Mouse (Mus musculus): ENCODE results near the gene Kcnj11. TPM values are rescaled to one million over a fixed set of nuclear protein-coding genes. Genes with fewer than 3 reads are reported as not detected.

Kcnj11 gene
- polyA plus RNA-seq (2011; ENCODE audit: insufficient read length, low read depth, missing spikeins), result not detected in 2 replicates

DNA sequence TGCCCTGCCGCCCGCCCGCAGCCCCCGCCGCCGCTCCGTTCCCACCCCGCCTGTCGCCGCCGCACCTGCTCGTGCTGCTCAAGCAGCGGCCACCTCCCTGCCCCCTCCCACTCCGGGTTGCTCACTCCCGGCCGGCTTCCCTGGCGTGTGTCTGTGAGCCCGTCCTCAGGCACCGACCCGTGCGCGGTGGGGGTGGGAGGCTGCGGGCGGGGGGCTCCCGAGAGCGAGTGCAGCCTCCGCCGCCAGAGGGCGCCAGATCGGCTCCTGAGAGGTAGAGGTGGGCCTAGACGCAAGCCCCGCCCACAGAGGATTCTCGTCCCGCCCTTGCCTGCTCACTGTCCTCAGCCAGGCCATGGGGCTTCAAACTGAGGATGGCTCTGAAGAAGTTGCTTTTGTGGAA lies at the start of gene Kcnj11:
Kcnj11 (minus strand) TSS at position 202 of the 400 bp plus-strand sequence.
- no peaks in the 10 kb centered on the region for H3K4me1 ChIP-seq (ENCODE audit: control insufficient read depth, insufficient read depth, low read length)

DNA sequence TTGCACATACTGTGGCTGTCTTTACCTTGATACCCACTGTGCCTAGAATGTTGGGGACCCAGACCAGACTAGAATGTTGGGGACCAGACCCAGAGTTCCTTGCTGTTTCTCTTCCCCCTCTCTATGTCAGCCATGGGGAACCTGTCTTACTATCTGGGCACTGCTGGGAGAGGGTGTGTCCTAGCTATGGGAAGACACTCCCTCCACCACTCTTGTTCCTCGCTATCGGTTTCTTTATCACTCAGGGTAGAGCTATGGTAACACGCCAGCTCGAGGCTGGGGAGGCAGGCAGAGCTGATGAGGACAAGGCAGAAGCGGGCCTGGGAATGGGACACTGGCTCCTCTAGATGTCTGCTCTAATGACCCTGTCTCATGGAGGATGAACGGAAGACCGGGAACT lies 46.9 kb upstream of the Kcnj11 start:
- TF ChIP-seq POLR2A (IDR thresholded peaks at IDR 0.05; ENCODE audit: low read depth, low read length) (no peak), CTCF (IDR thresholded peaks at IDR 0.05; ENCODE audit: borderline replicate concordance, insufficient read depth, low read length) (no peak)

More for the DNA sequence above, at the start of gene Kcnj11:
- peak; percentile 52; the same call in 1 of the 2 replicates for TF ChIP-seq CTCF (IDR thresholded peaks at IDR 0.05; ENCODE audit: borderline replicate concordance, insufficient read depth, low read length)
- TF ChIP-seq POLR2A (IDR thresholded peaks at IDR 0.05; ENCODE audit: low read depth, low read length), result no peak
- Histone ChIP-seq H3K27ac (ENCODE audit: insufficient read depth, low read length) (no peak within 1 kb of the TSS), H3K4me3 (ENCODE audit: insufficient read depth, low read length) (no peak within 1 kb of the TSS)

DNA sequence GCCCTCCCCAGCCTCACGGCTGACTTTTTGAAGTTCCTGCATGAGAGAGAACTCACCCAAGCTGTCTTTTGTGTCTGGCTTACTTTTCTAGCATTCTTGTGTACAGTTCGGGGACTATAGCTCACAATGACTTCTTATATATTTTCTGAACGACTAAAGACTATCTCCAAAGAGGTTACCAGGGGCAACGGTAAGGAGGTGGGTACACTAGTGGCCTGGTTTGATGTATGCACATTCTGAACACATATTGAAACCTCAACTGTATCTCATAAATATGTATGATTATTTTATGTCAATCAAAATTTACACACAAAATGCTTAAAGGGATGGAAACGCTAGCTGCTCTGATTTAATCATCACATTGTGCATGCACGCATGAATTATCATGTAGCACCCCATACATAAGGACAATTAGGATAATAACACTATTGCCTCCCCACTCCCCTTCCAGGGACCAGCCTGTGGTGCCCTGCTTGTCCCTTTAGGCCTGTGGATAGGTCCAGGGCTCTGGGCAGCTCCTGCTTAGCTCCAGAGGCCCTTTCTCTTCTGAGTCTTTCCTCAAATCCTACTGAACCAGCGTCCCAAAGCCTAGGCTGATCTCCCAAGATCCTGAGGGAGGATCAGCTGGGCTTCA lies 46.2 kb upstream of the Kcnj11 start:
- H3K4me3 ChIP-seq (ENCODE audit: insufficient read depth, low read length), result no peak overlapping the region
- no peaks in the 10 kb centered on the region for H3K4me1 ChIP-seq (ENCODE audit: control insufficient read depth, insufficient read depth, low read length)
- TF ChIP-seq CTCF (IDR thresholded peaks at IDR 0.05; ENCODE audit: borderline replicate concordance, insufficient read depth, low read length) (no peak), POLR2A (IDR thresholded peaks at IDR 0.05; ENCODE audit: low read depth, low read length) (no peak)
- no peak overlapping the region for H3K27ac ChIP-seq (ENCODE audit: insufficient read depth, low read length)

More for the DNA sequence above, 46.9 kb upstream of the Kcnj11 start:
- Histone ChIP-seq H3K4me3 (ENCODE audit: insufficient read depth, low read length) (no peak overlapping the region), H3K27ac (ENCODE audit: insufficient read depth, low read length) (no peak overlapping the region), H3K4me1 (ENCODE audit: control insufficient read depth, insufficient read depth, low read length) (no peaks in the 10 kb centered on the region)

DNA sequence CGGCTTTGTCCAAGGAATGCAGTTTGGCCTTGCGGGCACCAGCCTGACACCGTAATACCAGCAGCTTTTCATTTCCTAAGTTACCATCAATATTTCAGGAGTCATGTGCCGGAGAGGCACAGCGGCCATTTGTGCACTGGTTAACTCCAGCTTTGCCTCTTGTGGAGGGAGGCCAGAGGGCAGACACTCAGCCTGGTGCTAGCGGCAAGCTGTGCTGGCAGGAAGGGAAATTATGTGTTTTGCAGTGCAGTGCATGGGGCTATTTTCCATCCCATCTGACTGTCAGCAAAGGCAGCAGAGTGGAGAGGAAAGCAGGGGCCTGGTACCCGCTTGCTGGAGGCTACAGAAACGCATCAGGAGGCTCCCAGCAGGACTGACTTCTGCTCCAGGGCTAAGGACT lies 43.5 kb upstream of the Kcnj11 start:
- TF ChIP-seq CTCF (IDR thresholded peaks at IDR 0.05; ENCODE audit: borderline replicate concordance, insufficient read depth, low read length), result no peak
- TF ChIP-seq POLR2A (IDR thresholded peaks at IDR 0.05; ENCODE audit: low read depth, low read length), result no peak
- Histone ChIP-seq H3K4me3 (ENCODE audit: insufficient read depth, low read length) (no peak overlapping the region), H3K27ac (ENCODE audit: insufficient read depth, low read length) (no peak overlapping the region), H3K4me1 (ENCODE audit: control insufficient read depth, insufficient read depth, low read length) (no peaks in the 10 kb centered on the region)

DNA sequence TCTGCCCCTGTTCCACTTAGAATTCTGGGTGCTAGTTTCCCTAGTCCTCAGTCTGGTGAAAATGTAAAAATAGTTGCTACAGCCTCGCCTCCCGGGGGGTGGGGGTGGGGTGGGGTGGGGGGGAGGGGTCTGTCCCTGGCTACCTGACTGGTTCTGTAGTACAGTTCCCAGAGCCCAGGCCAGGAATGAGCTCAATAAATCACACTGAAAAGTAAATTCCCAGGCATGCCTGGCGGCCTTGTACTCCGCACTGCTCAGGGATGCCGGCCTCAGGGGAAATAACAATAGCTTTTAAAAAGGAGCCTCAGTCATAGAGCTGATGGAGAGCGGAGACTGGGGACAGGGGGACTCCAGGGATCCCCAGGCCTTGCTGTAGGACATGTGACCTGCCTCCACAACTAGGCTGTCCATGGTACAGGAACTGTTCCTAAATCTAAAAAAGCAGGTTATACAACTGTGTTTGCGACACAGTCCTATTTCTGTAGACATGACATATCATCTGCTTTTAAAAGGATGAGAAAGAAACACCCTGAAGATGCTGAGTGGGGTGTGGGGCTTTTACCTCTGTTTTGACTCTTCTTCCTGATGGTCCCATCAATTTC lies 37.9 kb upstream of the Kcnj11 start:
- no peak for TF ChIP-seq CTCF (IDR thresholded peaks at IDR 0.05; ENCODE audit: borderline replicate concordance, insufficient read depth, low read length)
- TF ChIP-seq POLR2A (IDR thresholded peaks at IDR 0.05; ENCODE audit: low read depth, low read length), result no peak
- H3K4me1 ChIP-seq (ENCODE audit: control insufficient read depth, insufficient read depth, low read length), result no peaks in the 10 kb centered on the region
- no peak overlapping the region for H3K27ac ChIP-seq (ENCODE audit: insufficient read depth, low read length)
- H3K4me3 ChIP-seq (ENCODE audit: insufficient read depth, low read length), result no peak overlapping the region

DNA sequence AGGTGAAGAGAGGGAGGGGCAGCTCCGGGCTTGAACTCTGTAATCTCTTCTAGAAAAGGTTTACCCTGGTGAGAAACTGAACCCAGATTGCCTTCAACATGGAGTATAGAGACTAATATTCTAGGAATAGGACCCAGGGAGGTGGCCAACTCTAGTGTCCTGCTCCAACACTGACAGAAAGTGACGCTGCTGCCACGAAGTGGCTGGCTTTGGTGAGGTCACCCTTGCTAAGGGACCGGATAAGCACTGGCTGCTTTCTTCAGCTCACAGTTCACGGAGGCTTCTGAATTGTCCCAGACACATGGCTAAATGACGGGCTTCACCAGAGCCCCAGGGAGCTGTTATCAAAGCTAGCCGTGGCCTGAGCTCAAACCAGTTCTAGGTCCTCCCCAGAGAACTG lies 33.3 kb upstream of the Kcnj11 start:
- Histone ChIP-seq H3K27ac (ENCODE audit: insufficient read depth, low read length) (no peak overlapping the region), H3K4me1 (ENCODE audit: control insufficient read depth, insufficient read depth, low read length) (peaks cover 9% of the 10 kb centered on the region; the same call in 1 of the 2 replicates), H3K4me3 (ENCODE audit: insufficient read depth, low read length) (no peak overlapping the region)
- TF ChIP-seq CTCF (IDR thresholded peaks at IDR 0.05; ENCODE audit: borderline replicate concordance, insufficient read depth, low read length) (no peak), POLR2A (IDR thresholded peaks at IDR 0.05; ENCODE audit: low read depth, low read length) (no peak)

DNA sequence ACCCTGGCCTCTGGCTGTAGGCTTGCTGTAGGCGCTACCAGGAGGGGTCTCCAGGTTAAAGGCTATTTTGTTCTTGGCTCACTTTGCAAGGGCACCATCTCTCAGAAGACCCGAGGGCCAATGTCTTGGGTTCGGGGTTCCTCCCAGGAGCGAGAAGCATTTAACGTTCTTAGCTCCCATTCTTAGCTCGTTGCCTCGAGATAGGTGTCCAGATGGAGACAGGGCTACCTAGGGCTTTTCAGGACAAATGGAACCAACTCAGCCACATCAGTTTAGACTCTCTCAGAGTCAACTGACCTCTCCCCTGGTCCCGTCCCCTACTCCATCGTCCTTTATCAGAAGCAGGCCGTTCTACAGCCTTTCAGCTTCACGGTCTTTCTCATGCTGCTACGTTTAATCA lies 31.7 kb upstream of the Kcnj11 start:
- peaks cover 13% of the 10 kb centered on the region for H3K4me1 ChIP-seq (ENCODE audit: control insufficient read depth, insufficient read depth, low read length)
- no peak for TF ChIP-seq POLR2A (IDR thresholded peaks at IDR 0.05; ENCODE audit: low read depth, low read length)
- no peak for TF ChIP-seq CTCF (IDR thresholded peaks at IDR 0.05; ENCODE audit: borderline replicate concordance, insufficient read depth, low read length)
- H3K27ac ChIP-seq (ENCODE audit: insufficient read depth, low read length), result no peak overlapping the region
- H3K4me3 ChIP-seq (ENCODE audit: insufficient read depth, low read length), result no peak overlapping the region

DNA sequence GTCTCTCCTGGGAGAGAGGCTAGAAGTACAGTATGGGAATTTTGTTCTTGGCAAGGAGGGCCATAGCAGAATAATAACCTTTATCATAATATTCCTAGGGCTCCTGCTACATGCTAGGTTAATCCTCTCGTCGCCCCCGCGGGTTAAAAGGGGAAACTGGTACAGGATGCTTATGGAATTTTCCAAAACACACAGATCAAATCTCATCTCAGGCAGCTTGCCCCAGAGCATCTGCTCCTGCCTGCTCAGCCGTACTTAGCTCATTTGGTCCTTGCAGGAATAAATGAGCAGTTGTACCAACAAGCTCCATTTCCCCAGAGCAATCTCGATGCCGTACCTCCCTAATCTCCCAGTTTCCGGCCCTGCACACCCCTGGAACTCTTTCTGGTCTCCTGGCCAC lies 31.2 kb upstream of the Kcnj11 start:
- no peak overlapping the region for H3K27ac ChIP-seq (ENCODE audit: insufficient read depth, low read length)
- no peak overlapping the region for H3K4me3 ChIP-seq (ENCODE audit: insufficient read depth, low read length)
- TF ChIP-seq POLR2A (IDR thresholded peaks at IDR 0.05; ENCODE audit: low read depth, low read length) (no peak), CTCF (IDR thresholded peaks at IDR 0.05; ENCODE audit: borderline replicate concordance, insufficient read depth, low read length) (no peak)
- peaks cover 13% of the 10 kb centered on the region for H3K4me1 ChIP-seq (ENCODE audit: control insufficient read depth, insufficient read depth, low read length)

DNA sequence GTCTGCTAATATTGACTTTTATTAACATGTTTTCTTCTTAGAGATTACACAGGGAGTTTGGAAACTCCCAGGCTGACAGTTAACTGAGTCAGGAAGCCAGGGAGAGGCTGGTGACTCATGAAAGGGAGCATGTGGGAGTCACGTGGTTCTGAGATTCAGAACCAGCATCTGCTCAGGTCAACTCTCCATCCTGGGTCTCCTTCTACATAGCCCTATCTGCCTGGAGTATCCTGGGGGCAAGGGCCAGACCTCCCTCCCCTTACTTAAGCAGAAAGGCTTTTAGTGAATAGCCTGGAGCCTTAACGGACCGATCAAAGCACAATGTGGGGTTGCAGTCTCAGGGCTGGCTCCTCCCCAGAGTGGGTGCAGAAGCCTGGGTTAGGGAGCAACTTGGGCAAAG lies 30.7 kb upstream of the Kcnj11 start:
- TF ChIP-seq CTCF (IDR thresholded peaks at IDR 0.05; ENCODE audit: borderline replicate concordance, insufficient read depth, low read length) (no peak), POLR2A (IDR thresholded peaks at IDR 0.05; ENCODE audit: low read depth, low read length) (no peak)
- Histone ChIP-seq H3K4me1 (ENCODE audit: control insufficient read depth, insufficient read depth, low read length) (peaks cover 13% of the 10 kb centered on the region), H3K27ac (ENCODE audit: insufficient read depth, low read length) (no peak overlapping the region), H3K4me3 (ENCODE audit: insufficient read depth, low read length) (no peak overlapping the region)

DNA sequence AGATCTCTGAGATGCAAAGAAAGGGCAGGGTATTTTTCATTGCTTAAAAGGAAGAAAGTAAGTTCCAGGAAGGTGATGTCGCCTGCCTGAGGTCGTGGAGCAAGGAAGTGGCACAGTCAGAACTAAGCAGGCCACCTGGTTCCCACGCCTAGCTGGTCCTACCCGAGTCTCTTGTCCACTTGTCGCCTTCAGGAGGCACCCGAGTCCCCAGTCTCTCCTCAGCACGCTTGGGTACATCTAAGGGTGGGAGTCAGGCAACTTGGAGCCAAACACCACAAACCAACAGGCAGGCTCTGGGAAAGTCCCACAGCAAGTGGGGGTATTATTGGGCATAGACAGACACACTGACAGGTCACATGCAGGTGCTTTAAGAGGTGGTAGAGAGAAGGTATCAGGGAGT lies 30.2 kb upstream of the Kcnj11 start:
- Histone ChIP-seq H3K4me3 (ENCODE audit: insufficient read depth, low read length) (no peak overlapping the region), H3K4me1 (ENCODE audit: control insufficient read depth, insufficient read depth, low read length) (peaks cover 13% of the 10 kb centered on the region), H3K27ac (ENCODE audit: insufficient read depth, low read length) (no peak overlapping the region)
- TF ChIP-seq CTCF (IDR thresholded peaks at IDR 0.05; ENCODE audit: borderline replicate concordance, insufficient read depth, low read length) (no peak), POLR2A (IDR thresholded peaks at IDR 0.05; ENCODE audit: low read depth, low read length) (no peak)
